Mouse (Mus musculus) lung, postnatal 10 days (tissue): ENCODE data around the gene Rbfox1.
A peak's percentile ranks its signal among the peaks of the same experiment; 100 is the strongest.

Experiments used
- DNase-seq: peaks from one replicate; pipeline ENCODE4 v3.0.0; 2021

Rbfox1 gene

DNA sequence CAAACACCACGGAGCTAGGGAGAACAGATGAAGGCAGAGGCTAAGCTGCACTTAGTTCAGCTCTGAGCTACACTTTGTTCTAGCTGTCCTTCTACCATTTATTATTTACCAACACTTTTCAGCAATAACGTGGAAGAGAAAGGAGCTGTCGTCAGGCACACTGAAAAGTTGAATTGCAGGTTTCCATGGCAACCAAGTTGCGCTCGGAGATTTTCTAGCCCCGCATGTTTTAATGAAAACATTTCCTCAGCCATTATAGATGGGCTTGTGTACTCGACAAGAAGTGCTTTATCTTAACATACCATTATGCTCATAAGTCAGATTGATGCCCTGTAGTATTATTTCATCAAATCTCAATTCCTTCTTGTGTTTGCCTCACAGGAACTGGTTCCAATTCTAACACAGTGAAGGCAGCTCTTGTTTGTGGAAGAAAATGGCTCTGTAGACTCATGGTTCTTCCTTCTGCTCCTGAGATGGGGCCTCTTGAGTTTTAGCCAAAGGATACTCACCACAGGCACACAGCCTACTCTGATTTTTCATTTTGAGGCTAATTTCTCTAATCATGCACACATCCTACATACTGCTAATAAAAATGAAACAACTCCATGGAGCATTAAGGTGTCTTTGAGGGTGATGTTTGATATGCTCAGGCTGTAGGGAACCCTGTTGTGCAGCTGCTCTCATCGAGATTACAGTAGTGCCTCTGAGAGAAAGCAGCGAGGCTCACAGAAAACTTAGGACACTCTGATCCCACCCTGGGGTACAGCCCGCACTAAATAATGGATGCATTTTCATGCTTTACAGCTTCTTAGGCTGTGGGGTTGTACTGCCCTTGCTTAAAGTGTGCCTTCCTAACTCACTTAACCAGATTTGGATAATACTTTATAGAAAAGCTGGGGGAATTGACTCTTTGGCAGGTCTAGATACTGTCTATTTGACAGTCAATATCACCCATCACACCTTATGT lies 107.2 kb downstream of the Rbfox1 start:
- no peak for DNase-seq

DNA sequence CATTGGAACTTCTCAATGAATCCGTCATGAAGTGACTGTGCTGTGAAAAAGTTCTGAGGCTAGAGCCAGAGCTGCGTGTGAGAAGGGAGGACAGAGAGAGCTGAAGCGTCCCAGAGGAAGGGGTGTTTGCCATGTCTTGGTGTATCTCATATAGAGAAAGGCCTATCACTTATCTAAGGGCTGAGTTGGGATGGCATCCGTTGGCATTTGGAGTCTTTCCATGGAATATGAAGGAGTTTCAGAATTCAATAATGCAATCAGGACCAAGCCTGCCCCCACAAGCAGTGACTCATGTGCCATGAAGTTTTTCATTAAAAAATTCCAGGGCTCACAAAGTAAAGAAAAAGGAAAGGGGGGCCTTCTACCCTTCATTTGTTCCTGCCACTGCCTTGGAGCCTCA lies 112.0 kb downstream of the Rbfox1 start:
- no peak for DNase-seq

DNA sequence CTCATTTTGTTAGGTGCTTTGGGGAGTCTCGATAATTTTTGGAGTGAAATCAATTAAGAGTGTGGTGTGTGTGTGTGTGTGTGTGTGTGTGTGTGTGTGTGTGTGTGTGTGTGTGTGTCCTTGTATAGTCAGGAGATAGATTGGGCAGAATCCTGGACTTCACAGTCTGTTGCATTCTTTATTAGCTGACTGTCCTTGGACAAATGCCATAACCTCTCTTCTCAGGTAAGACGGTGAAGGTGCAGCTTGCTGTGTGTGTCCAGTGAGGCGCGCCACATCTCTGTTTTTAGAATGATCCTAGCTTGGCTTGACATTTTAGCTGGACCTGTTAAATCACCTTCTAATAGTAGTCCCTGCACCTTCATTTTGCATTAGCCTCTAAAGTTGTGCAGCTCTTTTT lies 112.5 kb downstream of the Rbfox1 start:
- DNase-seq = no peak

DNA sequence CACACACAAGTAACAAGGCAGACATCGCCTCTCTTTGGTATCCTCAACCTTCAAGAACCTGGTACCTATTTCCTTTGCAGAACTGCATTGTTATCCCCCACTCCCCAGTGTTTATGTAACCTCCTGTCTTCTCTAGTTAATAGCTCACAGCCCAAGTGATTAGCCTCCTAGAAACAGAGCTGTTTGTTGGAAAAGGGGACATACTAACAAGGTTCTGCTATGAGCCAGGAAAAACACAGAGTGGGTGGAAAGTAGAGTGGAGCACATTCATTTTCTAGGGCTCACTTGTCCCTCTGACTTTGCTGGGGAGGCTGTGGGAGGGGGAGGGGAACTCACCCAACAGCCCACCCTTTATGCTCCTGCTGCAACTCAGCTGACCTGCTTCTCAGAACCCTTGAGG lies 114.9 kb downstream of the Rbfox1 start:
- DNase-seq = no peak

DNA sequence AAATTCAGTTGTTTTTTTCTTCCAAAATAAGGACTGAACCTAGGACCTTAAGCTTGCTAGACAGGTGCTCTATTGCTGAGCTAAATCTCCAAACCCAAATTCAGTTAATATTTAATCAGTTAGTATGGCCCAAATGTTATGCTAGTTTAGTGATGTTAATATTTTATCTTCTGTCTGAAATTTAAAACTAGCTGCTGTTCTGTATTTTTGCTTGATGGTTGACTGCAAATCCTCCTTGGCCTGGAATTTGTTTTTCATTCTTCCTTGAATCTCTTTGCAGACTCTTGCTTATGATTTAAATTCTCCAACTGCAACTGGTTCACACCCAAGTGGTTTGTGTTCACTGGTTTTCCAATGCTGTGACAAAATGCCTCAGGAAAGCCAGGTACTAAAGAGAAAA lies 121.8 kb downstream of the Rbfox1 start:
- no peak for DNase-seq

DNA sequence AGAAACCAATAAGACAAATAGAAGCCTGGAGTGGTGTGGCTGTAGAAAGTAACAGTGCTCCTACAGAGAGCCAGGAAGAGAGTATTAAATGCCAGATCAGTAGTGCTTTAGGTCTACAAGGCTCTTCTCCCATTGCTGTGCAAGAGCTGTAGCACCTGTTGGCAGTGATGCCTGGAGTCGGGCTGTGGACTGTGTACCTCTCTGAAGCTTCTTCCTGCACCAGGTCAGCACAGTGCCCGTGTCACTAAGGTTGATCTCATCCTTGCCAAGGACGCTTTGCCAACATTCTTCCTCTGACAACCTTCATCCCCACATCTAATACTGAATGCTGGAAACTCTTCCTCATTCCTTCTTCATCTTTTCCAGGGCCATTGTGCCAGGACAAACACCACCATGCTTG lies 127.7 kb downstream of the Rbfox1 start:
- DNase-seq = no peak

DNA sequence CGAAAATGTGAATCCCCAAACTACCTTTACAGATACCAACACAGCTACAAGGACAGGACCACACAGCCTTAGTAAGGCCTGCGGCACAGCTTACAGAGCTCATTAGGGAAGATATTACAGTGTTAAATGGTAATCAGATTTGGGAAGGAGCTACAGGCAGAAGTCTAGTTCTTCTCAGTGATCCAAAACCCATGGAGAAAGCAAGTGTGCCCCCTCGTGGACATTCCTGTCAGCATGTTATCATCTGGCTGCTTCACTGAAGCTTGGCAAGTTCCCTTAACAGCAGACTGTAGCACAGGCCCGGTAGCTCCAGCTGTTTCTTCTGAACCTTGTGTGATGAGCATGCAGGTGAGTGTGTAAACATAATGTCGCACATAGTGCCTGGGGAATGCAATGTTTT lies 133.5 kb downstream of the Rbfox1 start:
- peak; percentile 72 for DNase-seq

DNA sequence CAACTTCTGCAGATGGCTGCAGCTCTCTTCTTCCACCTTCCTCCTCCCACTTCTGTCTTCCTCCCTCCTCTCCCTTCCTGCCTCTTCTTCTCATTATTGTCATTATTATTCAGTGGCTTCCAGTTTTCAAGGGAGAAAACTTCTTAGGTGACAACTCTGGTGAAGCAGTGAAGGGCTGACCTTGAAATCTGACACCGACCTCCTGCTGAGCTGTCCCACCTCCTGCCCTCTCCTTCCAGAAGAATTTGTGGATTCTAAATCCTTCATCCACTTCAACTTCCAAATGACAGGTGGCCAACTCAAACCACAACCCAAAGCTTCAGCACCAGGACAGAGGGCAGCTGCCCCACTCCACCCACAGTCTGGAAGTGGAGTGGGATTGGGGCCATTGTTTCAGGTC lies 134.2 kb downstream of the Rbfox1 start:
- DNase-seq = no peak

DNA sequence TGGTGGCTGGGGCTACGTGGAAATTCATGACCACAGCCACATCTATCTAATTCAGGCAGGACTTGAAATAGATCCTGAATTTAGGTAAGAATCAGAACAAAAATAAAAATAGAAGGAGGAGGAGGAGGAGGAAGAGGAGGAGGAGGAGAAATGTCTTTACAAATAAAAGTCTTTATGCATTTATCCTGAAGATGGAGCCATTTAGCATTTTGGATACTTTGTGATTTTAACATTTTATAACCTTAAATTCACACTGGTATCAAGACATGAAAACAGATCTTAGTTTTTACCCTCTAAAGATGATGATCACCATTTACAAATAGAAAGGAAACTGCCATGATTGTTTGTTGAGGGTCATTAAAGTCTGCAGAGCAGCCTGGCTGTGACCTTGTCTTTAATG lies 146.1 kb downstream of the Rbfox1 start:
- no peak for DNase-seq

DNA sequence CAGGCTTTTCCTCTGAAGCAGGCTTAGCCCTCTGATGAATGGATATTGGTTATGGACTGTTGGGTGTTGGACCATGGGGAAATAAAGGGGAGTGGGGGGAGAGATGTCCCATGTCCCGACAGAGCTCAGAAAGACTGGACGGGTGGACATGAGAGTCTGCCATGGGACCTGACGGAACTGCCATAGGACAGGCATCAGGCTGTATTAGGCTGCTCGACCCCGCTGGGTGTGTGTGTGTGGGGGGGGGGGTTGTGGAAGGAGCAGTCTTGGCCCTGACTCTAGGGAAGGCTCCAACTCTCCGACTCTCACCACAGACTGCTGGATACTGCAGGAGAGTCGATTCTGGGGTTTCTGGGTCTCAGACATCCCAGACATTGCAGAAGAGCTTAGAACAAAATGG lies 147.4 kb downstream of the Rbfox1 start:
- DNase-seq = no peak

DNA sequence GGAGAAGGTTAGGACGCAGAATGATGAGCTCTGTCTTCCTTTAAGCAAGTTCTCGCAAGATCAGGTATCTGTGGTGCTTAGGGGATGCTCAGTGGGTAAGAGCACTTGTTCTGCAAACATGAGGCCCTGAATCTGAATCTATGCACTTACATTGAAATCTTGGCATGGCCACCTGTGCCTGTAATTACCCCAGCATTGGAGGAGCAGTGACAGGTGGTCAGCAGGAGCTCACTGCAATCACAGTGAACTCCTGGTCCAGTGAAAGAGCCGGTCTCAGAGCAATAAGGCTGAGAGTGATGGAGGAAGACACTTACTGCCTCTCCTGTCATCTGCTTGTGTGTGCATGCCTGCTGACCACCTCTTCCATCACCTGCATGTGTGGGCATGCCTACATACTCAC lies 149.7 kb downstream of the Rbfox1 start:
- no peak for DNase-seq

DNA sequence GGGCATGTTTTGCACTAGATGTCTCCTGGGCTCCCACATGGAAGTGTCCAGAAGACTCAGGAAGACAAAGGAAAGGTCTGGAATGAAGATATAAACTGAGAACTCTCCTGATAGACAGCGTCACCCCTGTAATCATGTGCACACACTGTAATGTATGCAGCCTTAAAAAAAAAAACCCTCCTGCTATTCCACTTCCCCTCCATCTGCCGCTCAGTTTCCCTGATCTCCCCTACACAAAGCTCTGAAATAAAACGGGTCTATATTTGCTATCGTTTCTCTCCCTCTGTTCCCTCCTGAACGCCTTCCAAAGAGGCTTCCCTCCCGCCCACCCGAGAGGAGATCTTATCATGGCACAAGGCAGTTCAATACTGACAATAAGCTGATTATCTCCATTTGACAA lies 151.9 kb downstream of the Rbfox1 start:
- DNase-seq = no peak

DNA sequence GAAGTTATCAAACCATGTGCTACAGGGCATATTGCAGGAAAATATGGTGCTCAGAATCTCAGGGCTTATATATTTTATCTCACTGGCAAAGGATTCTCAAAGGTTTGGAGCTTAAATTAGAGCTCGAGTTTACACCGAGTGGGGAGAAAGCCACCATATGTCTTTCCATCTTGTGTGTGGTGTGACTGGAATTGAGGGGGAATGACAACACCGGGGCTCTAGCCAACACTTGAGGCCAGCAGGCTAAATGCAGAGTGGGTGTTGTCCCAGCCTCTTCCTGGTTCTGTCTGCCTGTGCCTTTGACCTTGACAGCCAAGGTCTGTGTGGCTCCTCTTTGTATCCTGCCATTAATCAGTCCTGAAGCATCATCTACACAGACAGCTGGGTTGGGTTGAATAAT lies 157.6 kb downstream of the Rbfox1 start:
- DNase-seq = no peak

DNA sequence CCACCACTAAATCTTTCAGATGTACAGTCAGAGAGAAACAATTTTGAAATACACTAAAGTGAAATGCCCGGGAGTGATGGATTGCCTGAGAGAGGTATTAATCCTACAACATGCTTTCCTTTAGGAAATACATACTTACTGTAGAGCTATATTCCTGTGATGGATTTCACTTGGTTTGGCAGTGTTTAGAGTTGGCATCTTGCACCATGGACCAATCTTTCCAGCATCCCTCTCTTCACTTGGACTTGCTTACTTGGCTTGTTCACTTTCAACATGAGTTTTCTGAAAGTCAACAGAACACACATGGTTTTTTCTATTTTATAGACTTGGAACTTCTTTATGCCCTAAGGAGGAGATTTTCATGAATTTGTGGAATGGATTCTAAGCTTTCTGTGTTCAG lies 163.4 kb downstream of the Rbfox1 start:
- DNase-seq = no peak

DNA sequence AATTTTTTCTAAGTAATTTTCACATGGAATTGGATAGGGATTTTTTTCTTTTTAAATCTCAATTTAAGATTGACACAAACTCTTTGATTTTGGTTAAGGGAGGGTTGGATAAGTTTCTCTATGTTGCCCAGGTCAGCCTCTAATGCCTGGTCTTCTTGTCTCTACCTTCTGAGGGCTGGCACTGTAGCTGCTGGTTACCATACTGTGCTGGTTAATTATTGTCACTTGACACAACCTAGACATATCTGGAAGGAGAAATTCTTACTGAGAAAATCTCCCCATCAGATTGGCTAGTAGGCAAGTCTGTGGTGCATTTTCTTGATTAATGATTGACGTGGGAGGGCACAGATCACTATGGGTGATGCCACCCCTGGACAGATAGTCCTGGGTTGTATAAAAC lies 177.3 kb downstream of the Rbfox1 start:
- DNase-seq = no peak

DNA sequence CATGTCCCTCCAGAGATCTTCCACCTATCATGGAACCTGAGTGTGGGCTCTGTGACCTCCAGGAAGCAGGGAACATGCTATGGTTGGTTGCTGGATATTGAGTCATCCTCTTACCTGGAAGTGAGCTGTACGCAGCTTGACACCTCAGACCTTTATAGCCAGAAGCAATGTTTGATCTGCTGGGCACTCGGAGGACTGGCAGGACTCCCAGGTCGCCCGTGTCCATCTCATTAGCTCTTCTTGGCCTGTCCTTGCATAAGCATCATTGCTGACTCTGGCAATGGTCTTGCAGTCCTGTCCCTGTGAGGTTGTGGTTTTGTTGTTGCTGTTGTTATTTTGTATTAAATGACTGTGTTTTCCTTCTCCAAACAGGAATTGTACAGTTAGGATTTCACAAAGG lies 180.3 kb downstream of the Rbfox1 start:
- DNase-seq = no peak

DNA sequence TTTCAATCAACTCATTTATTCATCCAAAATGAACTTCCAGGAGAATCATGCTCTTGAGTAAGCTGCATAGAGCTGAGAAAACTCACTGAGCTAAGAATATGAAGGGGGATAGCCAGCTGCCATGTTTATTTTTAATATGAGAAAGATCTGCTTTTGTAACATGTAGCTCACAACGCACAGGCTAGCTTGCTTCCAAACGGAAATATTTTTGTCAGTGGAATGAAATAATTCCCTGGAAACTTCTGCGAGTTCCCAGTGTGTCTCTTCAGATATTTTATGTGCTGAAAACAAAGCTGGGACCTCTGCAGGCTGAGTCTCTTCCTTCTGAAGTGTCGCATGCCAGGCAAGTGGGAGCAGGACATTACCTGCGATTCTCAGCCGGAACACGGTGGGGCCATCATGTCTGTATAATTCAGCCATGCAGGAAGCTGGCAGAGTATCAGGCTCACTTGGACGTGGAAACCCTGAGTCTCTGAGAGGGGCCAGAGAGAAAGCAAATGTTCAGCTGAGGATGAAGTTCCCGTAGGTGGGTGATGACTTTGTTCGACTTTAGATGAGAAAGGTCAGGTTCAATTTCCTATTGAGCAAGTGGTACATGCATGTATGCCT lies 190.4 kb downstream of the Rbfox1 start:
- DNase-seq = no peak

DNA sequence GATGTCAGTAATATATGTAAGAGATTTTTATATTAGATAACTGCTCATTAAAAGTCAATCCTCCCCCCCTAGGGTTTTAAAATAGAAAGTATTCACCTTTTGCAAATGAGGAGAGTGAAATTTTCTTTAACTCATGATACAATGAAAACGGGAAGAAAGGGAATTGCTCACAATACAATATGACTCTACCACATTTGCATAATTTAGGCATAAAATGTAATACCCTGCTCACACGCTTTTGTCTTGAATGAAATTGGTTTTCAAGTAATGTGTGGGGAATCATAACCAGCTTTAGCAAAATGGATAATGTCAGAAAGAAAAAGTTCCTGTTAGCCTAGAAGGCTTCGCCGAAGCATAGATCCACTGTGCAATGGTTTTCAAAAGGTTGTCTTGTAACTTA lies 193.9 kb downstream of the Rbfox1 start:
- no peak for DNase-seq

DNA sequence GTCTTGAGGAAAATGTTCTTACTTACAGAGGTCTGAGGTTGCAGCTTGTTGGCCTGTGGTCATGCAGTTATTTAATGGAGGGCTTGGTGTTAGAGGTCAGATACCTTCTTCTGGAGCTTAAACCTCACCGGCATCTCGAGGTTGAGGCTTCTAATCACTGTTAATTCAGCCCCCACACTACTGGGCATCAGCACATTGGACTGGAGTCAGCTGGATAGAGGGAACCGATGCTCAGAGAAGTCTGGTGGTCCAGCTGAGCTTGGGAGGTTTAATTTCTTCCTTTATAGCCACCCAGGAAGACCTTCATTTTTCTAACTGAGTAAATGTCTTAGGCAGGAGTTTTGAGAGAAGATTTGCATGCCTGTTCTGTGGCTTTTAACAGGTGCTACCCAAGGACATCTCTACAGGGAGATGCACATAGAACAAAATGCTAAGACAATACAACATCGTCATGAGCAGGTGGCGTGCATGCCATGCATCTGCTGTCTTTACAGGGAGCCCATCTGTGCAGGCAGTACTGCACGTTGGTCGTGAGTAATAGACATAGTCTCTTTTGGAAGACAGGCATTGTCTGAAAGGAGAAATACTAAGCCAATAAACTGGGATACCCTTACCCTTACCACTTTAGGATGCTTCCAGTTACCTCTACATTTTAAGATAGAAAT lies 199.7 kb downstream of the Rbfox1 start:
- no peak for DNase-seq

DNA sequence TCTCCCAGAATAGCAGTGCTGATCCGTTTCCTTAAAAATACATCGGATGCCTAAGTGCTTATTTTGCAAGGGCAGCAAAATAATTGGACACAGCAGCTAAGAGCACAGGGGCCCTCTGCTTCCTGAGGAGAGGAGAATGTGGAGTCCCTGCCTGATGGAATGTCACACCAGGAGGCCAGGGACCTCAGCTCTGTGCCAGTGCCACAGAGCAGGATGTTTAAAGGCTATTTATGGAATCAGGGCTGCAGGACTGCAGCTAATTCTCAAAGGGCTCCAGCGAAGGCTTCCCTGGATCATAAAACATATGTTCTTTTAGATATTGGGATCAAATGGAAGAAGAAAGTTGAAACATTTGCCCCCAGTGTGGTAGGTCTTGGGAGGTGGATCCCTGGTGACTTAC lies 201.0 kb downstream of the Rbfox1 start:
- peak; percentile 6 for DNase-seq

DNA sequence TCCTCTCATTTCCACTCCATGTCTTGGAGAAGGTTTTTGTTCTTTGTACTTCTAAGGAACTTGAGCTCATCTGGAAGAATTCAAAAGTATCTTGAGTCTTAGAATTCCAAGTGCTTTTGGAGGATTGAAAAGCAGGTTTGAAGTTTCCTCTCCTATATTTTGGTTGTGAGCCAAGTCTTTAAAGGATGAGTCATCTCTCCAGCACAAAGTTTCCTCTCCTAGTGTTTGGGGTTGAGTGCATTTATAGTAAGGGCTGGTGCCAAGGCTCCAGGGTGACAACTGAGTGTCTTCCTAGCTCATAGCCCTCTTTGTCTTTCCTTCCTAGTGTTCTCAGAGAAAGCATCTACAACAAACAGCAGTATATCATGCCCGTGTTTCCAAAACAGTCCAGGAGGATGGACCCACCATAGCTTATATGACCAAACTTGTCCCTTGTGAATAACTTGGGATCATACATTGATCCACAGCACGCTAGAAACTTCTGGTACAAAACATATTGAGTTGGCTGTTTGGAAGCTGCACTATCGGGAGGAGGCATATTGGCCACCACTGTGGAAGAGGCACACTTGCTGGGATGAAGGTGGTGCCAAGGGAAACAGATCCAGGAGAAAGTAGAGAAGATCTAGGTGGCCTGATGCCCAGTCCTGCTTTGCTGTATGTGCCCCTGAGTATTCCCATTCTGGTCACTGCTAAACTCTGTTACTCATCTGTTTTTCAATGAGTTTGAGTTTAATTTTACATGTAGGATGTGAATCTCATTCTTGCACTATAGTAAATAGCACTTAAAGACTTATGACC lies 206.4 kb downstream of the Rbfox1 start:
- DNase-seq = no peak

DNA sequence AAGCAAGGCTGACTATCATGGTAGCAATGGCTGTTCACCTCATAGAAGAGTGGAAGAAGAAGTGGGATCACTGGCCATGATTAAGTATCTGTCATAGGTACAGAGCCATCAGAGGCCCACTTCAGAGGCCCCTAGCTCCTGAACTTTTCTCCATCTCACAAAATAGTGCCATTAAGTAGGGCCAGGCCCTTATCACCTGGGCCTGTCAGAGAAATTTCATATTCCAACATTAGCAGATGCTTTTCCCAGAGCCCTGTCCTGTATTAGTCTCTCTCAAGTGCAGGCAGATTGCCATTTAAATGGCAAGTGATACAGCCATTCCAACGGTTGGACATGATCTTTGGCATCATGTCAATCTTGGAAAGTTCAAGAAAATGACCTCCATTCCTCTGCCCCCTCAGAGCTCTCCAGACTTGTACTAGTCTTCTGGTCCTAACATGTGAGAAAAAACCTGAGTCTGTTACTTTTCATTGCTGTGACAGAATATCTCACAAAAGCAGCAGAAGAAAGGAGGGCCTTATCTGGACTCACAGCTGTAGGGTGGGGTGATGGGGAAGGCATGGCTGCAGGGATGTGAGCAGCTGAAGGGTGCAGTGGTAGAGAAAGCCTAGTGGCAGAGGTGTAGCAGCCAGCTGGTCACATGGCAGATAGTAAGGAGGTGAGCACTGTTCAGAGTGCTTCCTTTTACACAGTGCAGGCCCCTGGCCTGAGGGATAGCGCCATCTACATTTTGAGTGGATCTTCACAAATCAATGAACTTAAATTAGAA lies 210.6 kb downstream of the Rbfox1 start:
- no peak for DNase-seq
